Mouse (Mus musculus) kidney, adult 2 months (tissue): Measurements from ENCODE around the gene Cnpy2.

ENCODE experiments used
- CTCF ChIP-seq: fragments of 200-500 bp; conservative IDR thresholded peaks from 2 replicates; pipeline ENCODE4 v1.5.1; 2011; ENCODE audit warnings: low read depth, mild to moderate bottlenecking, control low read depth, low read length, moderate library complexity, mixed read lengths; ENCODE audit not compliant: insufficient read depth, insufficient read length
- POLR2A ChIP-seq: fragments of 200-500 bp; IDR thresholded peaks from one replicate; pipeline ENCODE4 v1.6.1; 2011; ENCODE audit warnings: low read depth, low read length, control low read depth

DNA sequence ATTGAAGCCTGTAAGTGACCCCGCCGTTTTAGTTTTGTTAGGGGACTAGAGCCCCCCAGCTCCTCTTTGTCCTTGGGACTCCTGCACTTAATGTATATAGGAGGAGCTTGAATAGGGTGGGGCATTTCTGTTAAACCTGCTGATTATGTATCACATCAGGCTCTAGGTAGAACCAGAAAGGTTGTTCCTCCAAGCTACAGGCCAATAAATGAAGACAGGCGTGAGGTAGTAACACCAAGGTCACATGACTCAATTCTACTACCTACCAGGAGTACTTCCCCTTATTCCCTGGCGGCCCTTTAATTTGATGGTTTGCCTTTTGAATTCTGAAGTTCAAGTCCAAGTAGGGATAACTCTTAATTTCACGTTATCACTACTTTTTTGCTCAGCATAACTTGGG, 16.2 kb downstream of the Cnpy2 start:
- no peak for TF ChIP-seq CTCF
- TF ChIP-seq POLR2A: no peak
